Mouse (Mus musculus) embryo, embryonic 10.5 days (tissue): ENCODE data around the gene Celsr1.

Experiments used
- DNase-seq: peaks from one replicate; pipeline ENCODE4 v3.0.0-alpha.2; 2015; ENCODE audit warnings: low spot score

The Celsr1 gene

DNA sequence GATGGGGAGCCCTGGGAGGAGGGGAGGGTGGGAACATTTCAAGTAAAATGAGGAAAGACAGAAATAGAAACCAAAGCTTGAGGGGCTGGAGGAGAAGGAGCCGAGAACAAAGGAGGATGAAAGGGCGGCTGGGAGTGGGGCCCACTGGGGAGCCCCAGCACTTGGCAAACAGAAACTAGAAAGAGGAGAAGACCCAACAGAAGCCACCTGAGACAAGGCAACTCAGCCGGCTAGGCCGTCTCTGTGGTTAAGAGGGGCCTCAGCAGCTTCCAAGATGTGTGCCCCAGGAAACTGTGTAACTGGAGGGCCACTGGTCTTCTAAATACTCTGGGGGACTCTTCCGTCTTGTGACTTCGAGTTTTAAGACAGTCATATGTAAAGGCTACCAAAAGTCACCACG lies 72.4 kb downstream of the Celsr1 start:
- DNase-seq: no peak

DNA sequence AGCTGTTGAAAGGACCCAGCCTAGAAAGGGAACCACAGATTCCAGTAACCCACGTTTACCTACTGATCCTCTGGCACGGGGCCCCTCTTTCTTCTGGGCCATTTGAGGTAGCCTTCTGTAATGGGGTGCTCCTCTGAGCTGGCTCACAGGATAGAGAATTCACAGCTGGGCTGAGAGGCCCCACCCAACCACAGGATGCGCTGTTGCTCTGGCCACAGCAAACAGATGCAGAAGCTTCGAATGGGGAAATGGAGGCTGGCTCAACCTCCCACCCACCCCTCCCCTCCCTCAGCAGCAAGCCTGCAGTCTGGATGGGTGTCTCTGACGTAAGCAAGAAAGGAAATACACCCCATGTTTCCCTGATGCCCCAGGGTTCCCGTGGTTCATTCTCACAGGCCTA lies 77.4 kb downstream of the Celsr1 start:
- no peak for DNase-seq

DNA sequence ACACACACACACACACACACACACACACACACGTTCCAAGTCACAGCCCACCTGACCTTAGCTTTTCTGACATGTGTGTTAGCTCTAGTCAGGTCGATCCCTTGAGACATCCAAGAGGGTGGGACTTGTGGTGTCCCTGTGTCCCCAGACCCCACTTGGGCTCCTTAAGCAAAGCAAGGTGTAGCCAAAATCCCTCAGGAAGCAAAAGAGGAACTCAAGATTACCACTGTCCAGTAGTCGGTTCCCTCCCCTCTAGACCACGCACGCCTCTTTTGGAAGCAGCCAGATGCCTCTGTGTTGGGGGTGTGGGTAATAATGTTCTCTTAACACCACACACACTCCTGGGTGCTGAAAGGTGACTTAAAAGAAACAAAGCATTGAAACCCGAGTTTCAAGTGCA lies 80.1 kb downstream of the Celsr1 start:
- no peak for DNase-seq

DNA sequence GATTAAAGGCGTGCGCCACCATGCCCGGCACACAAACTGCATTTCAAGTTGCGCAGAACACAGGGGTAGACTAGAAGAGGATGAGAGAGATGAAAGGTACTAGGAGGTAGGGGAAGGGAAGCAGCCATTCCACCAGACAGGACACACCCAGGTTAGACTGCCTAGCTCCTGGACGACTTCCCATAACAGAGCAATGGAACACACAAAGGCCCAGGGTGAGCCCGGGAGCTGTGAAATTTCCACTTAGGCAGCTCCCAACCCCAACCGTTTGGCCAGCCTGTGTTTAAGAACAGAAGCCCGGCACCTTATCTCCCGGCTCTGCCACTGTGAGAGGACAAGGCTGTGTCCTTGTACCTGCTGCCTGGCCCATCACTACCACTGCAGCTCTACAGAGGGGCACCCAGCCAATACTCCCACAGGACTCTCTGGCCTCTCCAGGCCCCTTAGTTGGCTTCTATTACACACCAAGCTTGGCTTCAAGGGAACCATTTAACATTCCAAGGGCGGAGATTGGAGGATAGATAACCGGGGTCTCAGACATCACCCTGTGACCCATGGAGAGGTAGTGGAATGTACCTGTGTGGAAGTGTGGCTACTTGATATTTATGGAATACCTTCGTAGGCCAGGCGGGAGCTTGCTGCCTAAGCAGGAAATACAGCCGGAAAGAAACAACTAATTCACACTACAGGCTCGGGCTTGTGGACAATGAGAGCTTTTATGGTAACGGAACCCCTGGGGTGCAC lies 84.0 kb downstream of the Celsr1 start:
- DNase-seq: no peak

DNA sequence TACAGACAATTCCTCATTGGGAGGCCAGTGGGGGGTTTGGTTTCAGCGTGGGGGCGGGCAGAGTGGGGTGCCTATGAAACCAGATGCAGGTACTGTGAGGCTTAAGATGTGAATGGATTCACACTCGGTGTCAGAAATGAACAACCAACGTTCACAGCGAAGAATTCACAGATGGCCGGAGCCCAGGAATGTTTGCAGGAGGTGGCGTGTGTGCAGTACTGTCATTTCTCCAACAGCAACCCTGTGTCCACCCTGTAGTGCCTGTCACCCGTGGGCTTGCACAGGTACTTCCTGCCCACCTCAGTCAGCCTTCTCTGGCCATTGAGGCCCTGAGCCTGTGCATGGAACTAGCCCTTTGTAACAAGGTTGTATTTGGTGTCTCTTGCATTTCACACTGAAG lies 85.6 kb downstream of the Celsr1 start:
- DNase-seq: no peak

DNA sequence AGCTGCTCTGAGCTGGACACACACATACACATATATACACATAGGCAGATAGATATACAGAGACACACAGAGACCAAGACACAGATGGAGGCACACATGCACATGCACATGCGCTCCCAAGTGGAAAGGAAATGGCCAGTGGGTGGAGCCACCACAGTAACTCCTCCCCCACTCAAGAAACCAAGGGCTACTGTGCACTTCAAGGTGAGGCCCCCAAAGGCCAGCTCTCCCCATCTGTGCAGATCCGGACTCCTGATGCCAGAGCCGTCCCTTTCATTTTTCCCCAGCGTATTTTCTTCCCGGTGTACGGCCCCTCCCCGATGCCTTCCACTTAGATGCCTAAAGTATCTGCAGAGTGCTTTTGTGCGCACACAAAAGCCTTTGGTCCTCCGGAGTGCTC lies 86.0 kb downstream of the Celsr1 start:
- DNase-seq: peak; percentile 49

DNA sequence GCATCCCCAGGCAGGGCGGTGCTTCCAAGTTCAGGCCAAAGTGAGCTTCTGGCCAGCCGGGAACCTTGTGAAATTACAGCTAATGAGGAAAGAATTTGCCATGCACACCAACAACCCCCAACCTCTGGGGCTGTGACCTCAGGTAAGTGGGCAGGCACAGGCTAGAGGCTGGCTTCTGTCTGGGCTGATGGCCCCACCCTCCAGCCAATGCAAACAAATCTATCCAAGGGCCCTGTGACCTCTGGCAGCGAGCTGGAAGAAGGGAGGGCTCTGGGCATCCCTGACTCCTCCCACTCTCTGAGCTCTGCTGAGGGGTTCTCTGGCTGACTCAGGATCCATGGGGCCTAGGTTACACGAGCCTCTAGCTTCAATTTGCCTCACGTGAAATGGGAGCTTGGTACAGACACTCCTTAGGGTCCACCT lies 97.9 kb downstream of the Celsr1 start:
- DNase-seq: peak; percentile 82

DNA sequence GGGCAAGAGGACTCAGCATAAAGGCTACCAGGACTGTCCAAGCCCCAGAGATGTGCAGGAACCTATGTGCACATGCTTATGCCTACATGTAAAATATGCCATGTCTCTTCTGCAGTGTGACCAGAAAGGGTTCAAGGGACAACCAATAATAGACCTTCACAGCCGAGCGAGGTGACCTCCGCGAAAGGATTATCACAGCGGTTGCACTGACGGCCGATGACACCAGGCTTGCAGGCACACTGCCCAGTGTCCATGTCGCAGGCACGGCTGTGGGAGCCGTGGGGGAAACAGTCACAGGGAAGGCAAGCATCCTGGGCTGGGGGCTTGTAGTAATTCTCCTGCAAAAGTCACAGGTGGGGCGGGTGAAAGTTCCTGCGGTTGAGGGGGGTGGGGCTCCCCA lies 105.4 kb downstream of the Celsr1 start:
- no peak for DNase-seq

DNA sequence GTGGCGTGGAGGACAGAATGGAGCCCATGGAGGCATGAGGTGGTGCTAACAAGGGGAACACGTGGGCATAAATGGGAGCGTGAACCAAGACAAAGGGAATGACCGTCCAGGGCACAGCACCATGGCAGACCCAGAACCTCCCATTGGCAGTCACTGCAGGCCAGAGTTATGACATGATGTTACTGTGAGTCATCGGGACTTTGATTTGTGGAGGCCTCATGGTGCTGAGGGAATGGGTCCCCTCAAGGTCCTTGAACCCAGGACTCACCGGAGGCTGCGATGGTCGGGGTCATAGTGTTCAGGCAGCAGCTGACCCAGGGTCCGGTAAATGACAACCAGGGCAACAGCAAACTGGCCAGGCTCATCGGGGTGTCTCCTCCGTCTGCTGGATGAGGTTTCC lies 111.7 kb downstream of the Celsr1 start:
- DNase-seq: no peak

DNA sequence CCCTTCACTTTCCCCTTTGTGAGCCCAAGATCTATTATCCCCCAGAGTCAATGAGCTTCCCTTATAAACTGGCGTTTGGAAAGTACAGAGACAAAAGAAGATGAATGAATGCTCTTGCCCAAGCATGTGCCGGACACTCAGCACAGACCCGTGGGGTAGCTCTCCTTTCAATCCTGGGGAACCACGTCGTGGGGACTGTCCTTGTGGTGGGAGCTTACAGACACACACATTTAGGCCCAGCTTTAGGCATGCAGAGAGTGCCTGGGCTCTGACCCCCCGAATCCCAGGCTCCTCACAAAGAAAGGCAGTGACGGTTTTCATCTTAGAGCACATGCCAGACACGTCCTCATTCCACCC lies 113.7 kb downstream of the Celsr1 start:
- no peak for DNase-seq

DNA sequence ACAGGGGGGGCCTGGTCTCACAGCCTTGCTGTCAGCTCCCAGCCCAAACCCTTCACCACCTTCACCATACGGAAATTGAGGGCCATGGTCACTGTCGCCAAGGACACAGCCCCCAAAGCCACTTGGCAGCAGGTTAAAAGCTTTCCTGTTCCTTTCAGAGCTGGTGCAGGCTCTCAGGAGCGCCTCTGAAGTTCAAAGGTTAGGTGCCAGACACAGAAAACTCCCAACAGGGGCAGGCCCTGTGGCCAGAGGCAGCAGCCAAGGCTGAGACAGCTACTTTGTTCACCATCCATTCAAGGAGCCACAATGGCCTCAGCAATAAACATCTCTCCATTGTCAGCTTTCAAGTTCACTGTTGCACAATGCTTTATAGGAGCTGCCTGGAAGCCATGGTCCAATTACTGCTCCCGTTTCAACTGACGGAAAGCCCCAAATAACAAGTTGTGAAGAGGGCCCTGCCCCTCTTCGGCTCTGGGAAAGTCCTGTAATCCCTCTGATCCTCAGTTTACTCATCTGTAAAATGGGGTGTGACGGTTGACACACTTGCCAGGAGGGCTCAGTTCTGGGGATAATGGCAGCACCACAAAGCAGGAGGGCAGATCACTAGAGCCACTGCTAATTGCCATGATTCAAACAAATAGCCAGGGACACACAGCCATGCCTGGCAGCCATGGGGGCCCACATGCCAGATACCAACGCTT lies 114.2 kb downstream of the Celsr1 start:
- DNase-seq: peak; percentile 51

DNA sequence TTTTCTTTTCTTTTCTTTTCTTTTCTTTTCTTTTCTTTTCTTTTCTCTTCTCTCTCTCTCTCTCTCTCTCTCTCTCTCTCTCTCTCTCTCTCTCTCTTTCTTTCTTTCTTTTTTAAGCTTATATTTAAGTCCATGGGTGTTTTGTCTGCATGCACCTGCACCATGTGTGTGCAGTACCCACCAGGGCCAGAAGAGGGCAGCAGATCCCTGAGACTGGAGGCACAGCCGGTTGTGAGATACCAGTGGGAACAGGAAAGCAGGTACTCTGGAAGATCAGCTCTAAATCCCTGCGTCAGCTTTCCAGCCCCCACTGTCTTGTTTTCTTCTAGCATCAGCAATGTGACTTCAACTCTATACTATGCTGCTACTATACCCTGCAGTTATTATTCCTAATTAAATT lies 120.0 kb downstream of the Celsr1 start:
- DNase-seq: peak; percentile 85

DNA sequence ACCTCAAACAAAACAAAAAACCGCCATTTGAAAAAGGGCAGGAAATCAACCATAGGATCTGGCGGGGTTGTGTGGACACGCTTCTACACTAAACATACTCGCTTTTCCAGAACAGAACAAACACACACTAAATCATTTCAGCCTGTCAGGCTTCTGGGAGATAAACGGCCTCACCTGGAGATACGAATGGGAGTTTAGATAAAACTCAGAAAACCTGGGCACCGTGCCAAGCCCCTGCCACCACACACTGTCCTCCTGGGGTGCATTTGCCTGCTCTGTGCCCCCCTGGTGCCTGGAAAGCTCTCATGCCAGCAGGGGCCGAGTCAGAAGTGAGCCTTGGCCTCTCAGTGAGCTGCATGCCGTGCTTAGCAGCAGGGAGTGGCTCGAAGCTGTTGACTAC lies 123.6 kb downstream of the Celsr1 start:
- DNase-seq: no peak

DNA sequence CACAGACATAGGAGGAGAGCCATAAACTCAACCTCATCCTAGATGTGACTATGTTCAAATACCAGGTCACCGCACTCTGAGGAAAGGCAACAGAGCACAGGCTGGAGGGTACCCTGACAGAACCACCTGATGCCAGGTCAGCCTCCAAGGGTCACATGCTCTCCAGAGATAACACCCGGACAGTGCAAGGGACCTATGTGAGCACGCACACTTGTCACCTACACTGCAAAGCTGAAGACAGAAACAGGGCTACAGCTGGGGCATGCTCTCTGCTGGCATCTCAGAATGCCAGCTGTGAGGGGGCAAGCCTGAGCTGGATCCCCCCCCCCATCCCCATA lies 124.1 kb downstream of the Celsr1 start:
- DNase-seq: no peak

DNA sequence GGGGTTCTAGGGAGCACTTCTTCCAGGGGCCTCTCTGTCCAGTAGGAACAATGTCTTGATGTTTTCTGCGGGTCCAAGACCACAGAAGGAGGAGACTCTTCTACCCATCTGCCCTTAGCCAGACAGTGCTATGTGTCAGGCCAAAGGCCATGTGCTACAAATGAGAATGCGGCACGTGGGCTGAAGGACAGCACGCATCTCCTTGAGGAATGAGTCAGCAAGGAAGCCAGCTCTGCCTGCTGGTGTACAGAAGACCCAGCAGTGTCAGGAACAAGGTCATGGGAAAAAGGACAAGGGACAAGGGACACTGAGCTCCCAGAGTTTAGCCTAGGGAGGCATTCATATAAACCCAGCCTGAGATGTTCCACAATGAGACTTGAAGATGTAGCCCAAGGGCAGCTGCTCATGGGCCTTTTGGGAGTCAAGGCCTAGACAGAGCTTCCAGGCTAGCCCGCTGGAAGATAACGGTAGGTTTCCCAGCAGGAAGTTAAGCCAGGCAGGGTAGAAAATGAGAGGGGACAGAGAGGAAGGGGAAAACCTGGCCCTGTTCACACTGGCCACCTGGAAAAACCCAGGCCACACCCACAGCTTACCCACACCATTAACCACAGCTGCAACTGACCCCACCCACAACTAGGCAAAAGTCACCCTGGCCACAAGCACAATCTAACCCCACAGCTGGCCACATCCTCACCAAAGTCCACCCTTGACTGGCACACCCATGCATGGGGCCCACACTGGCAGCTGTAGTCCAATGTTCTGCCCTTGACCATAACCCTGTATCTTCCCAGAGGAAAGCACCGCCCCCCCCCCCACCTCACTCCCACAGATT lies 124.7 kb downstream of the Celsr1 start:
- no peak for DNase-seq

DNA sequence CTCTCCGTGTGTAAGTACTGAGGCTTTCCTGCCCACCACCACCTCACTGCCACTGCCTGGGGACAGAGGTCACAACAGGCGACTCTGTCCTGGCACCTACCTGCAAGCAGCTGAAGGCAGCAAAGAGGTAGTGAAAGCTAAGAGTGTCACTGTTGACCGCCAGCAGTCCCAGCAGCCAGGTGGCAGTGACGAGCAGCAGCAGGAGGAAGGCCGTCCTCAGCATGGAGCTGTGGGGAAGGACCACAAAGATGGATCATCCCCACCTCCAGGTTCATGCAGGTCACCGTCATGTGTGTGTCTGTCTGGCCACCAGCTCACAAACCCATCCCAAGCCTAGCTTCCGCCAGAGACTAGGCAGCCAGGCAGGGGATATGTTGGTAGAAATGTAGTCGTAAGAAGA lies 129.8 kb downstream of the Celsr1 start:
- DNase-seq: no peak

DNA sequence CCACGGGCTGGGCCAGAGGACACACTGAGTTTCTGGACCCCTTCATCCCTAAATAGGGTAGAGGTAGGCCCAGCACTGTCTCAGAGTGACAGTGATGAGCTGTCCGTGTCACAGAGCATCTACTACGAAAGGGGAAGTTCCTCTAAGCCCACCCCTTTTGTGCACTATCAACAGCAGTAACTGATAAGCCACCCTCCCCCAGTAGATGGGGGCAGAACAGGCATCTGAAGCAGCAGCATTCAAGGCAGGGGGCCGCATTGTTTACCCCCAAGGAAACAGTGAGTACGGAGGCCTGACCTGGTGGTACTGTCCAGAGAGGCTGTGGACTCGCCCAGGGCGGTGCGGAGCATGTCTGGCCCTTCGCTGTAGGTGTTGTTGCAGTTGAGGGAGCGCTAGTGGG lies 131.1 kb downstream of the Celsr1 start:
- DNase-seq: no peak

DNA sequence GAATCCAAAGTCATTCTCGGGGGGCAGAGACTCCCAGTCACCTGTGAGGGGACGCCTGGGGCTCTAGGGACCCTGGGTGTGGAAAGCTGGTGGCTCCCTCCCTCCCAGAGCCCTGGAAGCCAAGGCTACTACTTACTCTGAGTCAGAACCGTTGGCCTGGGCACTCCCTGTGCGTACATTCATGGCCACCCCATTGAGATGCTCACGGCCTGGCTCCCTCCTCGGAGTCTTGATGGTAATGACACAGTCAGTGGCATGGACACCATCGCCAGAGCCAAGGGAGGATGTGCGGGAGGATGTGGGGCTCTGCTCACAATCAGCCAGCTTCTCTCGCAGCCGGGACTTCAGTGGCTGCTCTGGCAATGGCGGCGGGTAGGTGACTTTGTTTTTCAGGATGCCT lies 132.8 kb downstream of the Celsr1 start:
- no peak for DNase-seq

DNA sequence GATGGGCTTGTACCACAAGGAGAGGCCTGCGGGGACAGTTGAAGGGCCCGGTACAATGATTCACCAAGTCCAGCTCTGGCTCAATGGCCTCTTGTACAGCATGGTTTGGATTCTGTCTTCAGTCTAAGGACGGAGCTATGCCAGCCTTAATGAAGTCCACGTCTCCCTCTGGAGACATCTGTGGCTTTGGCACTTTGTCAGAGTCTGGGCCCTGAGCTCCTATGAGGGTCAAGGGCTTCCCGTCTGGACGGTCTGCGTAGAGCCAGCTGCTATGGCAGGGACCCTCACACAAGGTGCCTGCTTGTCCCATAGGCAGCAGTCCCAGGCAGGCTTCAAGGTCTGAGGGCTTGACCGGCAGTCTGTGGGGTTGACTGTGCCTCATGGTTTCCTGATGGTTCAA lies 133.3 kb downstream of the Celsr1 start:
- DNase-seq: no peak

DNA sequence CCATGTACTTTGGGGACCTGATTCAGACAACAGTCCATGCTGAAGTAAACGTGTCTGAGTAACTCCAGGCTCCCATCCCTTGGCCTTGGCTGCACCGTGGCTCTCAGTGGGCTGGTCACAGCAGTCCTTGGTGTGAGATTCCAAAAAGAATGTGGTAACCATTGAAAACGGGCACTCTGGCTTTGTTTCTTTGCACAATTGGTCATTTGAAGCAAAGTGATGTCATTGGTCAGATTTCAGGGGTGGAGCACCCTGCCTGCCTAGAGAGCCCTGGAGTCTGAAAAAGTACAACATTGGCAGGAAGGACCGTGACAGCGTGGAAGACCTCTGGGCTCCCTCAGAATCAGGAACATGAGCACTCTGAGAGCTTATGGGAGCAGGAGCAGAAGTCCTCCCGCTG lies 134.2 kb downstream of the Celsr1 start:
- DNase-seq: no peak

DNA sequence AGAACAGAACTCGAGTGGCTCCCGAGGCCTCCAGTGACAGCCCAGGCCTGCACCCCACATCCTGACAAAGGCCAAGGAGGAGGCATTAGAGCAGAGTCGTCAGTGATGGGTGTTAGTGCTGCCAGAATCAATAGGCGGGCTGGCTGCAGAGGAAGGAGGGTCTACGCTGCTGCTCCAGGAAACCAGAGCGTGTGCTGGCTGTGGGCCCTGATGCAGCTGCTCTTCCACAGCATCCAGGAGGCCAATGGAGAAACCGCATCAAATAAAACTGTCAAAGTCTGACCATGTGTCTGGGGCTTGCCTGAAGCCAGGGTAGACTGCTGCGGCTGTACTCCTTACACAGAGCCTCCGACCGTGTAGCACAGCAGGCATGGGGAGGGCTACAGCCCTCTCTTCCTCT lies 136.5 kb downstream of the Celsr1 start:
- DNase-seq: no peak

DNA sequence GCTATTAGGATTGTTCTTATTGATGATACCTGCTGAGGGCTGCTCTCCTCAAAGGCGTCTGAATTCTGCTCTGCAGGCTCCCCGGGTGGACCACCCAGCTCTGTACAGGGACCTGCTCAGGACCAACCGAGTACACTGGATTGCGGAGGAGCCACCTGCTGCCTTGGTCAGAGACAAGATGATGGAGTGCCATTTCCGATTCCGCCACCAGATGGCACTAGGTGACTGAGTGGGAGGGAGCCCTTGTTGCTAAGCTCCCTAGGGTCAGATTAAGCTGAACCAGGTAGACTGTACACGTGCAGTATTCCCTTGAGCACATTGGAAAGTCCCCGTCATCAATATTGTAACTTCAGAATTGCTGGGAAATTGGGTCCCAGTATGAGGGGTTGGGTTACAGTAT lies 137.3 kb downstream of the Celsr1 start:
- DNase-seq: peak; percentile 87

DNA sequence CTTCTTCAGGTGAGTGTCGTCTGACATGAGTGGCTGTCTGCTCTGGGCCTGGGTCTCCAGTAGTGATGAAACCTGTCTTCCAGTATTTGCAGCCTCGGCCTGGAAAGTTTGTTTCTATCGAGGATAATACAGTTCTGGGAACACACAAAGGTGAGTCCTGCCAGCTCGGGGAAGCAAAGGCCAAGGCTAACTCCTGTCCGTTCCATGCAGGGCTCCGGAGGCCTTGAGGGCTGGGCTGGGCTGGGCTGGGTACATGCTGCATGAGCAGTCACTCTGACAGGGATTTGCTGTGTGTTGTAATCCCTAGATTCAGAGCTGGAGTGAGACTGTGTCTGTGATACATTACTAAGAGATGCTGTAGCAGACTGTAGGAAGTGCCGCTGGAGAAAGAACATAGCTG lies 139.7 kb downstream of the Celsr1 start:
- DNase-seq: no peak
